Mouse (Mus musculus) heart, postnatal 25 days (tissue): ENCODE measurements at regions not wholly inside any gene's neighbourhood (a gene's known extent, or its start where the extent isn't known, plus 50 kb on each side); places are given as distances from the start of the nearest gene placed in this dataset.

ENCODE experiments used
- DNase-seq: peaks from one replicate; pipeline ENCODE4 v3.0.0; 2022; ENCODE audit warnings: low spot score
- intact Hi-C: fragments of 180-260 bp; cut with DNase I; formaldehyde crosslinking; loops from one replicate; pipeline ENCODE4 v1.15.1; 2025

DNA sequence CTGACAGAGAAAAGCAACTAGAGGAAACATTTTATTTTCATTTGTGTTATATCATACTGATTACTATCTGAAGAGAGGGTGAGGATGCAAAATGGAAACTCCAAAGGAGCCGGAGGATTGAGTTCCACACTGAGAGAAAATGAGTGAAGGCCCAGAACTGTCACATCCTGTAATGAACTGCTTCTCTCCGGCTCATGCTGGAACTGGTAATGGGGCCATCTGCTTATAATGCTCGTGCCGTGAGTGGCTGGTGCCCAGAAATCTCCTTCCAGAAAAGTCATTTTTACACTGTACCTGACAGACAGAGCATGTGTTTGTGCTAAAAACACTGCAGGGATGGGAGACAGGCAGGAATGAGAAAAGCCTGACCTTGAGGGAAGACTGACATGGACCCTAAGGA, 483.5 kb upstream of the Pkdcc start:
- intact Hi-C loops = no loop called here
- DNase-seq = no peak

DNA sequence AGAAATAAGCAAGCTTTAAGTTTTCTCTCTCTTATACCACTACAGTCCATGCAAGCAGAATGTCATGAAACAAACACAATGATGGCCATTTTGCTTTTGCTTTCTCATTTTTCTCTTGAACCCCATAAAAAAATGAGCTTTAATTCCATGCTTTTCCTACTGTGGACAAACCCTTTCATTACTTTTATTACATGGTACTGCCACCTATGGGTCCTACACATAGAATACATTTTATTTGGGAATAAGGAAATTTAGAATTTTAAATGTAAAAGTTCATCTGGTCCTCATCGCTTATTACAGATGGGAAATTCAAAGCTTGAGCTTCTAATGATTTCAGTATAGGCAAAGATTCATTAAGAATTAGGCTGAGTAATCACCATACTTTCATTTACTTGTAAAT, 472.6 kb upstream of the Pkdcc start:
- DNase-seq = no peak
- intact Hi-C loops = loop anchor here (10.0 kb wide), 1 partner anchor 1548 kb away; no protein-coding TSS in a partner anchor

DNA sequence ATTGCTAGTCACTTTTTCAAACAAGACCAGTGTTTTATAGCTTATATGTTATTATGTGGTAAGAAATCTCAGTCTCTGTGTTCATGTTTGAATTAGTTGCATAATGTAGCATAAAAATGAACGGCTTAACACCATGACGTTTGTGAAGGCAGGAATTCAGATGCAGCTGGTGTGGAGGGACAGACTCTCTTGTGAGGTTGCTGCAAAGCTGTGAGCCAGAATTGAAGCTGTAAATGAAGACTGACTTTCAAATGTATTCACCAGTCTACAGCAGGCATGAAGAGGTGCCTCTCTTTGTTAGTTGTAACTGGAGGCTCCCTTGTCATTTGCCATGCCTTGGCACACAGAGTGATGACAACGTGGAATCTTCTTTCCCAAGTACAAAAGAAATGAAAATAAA, 457.7 kb upstream of the Pkdcc start:
- intact Hi-C loops = no loop called here
- DNase-seq = no peak

DNA sequence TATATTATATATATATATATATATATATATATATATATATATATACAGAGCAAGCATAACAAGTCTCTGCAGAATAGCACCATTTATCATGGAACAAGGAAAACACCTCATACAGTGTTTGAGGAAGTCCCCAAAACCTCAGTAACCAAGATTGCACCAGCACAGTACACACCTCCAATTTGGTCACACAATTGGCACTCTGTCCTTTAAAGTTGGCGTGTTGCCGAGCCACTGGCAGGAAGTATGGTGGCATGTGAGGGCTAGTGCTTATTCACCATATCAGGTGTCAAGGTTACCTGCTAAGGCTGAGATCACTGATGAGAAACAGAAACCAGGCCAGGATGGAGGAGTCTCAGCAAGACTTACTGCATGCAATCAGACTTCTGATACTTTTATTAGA, 436.0 kb upstream of the Pkdcc start:
- intact Hi-C loops = no loop called here
- no peak for DNase-seq

DNA sequence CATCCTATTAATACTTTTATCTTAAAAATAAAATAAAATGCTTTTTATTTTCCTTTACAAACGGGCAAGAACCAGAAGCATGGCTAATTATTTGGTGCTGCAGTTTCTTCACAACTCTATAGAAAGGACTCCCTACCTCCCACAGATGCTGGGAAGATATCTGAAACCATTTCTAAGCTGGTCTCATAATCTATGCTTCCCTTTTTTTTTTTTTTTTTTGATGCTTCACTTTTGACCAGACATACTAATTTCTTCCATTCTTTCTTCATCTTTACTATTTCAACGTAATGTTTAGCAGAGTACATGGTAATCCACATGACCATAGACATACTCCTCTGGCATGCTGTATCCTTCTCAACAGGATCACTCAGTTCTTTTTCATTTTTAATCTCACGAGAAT, 393.0 kb upstream of the Pkdcc start:
- no peak for DNase-seq
- intact Hi-C loops = no loop called here

DNA sequence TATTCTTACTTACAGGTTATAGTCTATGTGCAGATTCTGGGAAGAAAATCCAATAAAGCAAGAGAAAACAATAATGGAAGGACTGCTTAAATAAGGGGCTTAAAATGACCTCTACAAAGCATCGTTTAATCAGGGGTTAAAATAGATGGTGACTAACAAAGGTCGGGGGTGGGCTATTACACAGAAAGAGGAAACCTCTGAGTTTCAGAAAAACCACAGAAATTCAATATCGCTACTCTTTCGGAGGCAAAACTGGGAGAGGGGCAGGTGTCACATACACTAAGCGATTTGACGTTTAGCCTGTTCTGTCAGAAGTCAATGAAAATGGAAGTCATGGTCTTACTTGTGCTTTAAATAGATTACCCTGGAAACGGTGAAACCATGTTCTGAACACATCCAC, 391.0 kb upstream of the Pkdcc start:
- no peak for DNase-seq
- intact Hi-C loops = no loop called here

DNA sequence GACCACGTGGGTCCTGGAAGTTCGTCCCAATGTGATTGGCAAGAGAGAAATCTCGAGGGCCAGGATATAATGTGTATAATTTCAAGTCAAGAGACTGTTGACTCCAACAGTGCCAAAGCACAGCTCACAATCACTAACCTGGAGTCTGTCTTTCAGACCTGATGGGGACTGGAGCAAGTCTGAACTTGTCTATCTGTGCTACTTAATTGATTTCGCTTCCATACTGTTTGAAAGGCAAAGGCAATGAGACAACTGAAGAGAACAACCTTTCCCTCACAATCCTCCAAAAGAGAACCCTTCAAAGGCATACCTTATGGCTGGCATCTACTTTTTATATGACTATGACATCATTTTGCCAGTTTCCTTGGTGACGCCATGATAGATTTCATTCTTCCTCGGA, 390.5 kb upstream of the Pkdcc start:
- no peak for DNase-seq
- intact Hi-C loops = no loop called here

DNA sequence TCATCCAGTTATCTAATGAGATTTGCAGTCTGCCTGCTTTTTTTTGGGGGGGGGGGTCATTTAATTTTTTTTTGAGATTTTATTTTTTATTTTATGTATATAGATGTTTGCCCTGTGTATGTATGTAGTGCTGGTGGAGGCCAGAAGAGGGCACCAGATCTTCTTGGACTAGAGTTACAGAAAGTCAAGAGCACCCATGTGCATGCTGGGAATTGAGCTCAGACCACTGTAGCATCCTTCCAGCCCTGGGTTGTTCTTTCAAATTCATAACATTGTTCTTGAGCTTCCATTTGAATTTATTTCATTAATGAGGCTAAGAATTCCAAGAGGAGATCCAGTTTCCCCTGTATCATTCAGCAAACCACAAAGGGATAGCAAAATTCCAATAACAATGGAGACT, 387.9 kb upstream of the Pkdcc start:
- intact Hi-C loops = no loop called here
- DNase-seq = no peak

DNA sequence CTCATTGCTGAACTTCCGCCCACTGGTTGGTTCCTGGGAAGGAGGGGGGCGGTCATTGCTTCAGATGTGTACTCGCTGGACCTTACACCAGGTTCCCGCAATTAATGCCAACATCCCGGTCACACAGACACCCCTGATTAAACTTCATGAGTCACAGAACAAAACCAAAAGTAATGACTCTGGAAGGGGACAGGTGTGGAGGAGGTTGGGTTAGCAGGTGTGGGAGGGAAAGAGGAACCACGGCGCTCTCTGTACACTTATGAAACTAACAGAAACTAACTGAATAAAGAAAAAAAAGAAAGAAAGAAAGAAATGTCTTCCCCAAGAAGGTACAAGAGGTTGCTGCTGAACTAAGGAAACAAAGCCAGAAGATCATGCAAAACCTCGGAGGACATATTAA, 387.3 kb upstream of the Pkdcc start:
- no peak for DNase-seq

DNA sequence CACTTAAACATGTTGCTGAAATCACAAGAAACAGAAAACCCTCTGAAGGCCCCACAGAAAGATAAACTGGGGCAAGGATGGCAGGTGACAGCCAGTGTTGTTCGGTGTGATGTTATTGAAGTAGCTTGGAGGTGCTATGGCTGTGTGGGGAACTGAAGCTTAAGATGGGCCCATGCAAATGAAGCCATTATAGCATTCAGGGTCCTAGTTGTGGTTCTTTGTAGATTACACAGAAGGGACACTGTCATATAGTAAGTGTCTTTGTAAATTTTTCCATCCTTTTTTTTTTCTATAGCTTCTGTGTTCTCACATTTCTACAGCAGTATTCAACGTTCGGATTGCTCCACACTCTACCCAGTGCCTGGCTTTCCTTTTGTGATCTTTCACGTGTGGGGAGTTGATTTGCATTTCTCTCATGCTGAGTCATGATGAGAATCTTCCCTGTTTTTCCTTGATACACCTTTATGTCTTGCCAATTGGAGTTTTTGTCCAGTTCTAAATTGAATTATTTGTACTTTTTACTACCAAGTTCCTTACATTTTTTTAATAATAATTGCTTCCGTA, 386.6 kb upstream of the Pkdcc start:
- intact Hi-C loops = no loop called here
- no peak for DNase-seq

More for the DNA sequence above, 387.3 kb upstream of the Pkdcc start:
- intact Hi-C loops = no loop called here

DNA sequence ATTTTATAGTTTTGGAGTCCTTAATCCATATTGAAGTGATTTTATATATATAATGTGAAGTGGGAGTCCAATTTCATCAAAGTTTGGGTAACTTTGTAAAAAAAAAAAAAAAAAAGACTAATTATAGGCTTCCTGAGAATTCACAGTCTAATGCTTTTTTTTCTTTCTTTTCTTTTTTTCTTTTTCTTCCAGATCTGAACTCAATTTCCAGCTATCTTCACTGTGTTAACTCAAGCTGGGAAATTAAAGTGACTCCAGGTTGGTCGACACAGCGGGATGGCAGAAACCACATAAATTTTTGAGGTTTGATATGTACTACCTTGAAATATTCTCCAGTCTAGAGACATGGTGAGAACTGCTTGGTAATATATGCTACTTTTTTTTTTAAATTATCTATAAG, 385.7 kb upstream of the Pkdcc start:
- intact Hi-C loops = no loop called here
- no peak for DNase-seq

DNA sequence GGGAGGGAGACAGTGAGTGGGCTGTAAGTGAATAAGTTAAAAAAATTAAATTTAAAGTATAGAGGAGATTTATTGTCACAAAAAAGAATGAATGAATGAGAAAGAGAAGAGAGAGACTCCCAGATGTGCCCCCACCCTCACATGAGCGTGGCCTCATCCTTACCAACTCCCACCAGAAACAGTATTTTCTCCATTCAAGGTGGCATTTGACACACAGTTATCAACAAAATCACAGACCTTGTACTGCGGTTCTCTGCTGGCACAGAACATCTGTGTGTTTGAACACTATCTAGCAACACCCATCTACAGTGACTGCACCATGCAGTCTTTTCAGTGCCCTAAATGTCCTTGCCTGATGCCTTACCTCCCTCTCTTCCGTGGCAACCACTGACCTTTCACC, 380.9 kb upstream of the Pkdcc start:
- no peak for DNase-seq
- intact Hi-C loops = no loop called here

DNA sequence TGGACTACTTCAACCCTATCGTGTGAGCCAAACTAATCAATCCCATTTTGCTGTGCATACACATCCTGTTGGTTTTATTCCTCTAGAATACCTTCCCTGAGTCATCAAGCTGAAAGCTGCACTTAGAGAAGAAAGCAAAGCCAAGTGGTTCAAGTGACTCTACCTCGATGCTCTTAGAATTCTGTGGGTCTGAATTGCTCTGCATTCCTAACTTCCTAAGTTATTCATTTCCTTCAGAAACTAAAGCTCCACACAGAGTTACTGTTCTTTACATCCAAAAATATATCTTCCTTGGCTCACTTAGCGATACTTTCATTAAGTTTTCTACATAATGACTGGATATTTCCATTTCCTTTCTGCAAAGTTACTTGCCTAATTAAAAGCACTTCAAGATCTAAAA, 379.0 kb upstream of the Pkdcc start:
- no peak for DNase-seq

DNA sequence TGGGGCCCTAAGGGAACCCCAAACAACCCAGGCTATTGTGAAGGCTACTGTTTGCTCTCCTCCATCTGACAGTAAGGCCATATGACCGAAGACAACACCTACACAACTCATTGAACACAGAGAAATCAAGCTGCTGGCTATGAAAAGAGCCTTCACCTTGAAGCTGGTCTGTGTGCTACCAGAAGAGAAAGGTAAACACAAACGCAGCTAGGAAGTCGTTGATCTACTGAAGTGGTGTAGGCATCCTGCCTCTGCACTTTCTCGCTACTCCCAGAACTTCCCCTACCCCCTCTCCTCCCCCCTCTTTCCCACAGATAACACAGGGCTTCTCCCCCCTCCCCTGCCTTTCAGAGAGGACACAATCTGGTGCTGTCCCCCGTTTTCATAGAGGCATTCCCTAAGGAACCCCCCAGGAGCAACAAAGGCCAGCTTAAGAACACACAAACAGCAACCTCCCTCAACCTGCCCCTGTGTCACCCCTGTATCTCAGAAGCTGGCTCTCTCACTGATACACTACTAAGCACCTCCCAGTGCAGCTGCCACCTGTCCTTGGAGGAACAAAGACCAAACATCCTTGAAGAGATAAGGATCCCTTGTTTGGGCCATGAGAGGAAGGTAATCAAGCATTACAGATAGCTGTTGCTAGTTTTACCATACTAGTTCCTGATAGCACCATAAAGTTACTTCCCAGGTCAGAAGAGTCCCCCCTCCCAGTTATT, 368.2 kb upstream of the Pkdcc start:
- intact Hi-C loops = no loop called here

More for the DNA sequence above, 379.0 kb upstream of the Pkdcc start:
- intact Hi-C loops = no loop called here

DNA sequence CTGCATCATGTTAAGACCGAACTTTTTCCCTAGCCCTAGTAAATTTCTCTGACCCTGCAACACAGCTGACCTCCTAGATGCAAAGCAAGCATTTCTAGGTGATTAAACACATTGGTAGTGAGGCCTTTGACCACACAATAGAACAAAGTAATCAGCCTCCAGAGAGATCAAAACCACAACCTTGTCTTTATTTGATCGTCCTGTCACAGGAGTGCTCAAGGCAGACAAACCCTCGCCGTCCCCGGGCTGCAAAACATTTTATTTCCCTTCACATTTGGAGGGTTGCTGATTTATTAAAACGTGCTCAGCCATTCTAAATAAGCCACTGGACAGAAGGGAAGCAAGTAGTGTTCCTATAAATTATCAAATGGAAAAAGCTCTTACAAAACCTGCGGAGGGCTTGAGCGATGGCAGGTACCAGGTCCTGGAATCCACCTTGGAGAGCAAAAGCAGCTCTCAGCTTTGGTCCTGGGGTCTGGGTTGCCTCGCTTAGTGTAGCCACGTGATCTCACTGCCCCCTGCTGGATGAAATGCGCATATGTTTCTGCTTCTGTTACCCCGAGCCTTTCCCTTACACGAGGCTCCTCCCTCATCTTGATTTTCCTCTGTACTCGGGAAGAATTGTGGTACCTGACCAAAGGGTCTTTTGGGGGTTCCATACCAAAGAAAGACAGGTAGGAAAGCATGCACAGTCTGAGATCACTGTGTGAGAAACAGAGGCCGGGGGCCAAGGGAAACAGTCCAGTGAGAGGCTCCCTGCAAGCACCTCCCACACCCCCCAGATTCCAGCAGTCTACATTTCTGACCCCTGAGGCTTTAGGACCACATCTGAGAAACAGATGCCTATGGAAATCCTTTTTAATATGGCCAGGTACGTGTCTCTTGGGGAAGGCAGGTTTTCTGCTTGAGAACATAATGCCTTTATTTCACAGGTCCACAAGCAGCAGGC, 357.6 kb upstream of the Pkdcc start:
- intact Hi-C loops = loop anchor here (2.0 kb wide), 1 partner anchor 1665 kb away; no protein-coding TSS in a partner anchor
- peak; percentile 4 for DNase-seq

More for the DNA sequence above, 368.2 kb upstream of the Pkdcc start:
- DNase-seq = no peak

DNA sequence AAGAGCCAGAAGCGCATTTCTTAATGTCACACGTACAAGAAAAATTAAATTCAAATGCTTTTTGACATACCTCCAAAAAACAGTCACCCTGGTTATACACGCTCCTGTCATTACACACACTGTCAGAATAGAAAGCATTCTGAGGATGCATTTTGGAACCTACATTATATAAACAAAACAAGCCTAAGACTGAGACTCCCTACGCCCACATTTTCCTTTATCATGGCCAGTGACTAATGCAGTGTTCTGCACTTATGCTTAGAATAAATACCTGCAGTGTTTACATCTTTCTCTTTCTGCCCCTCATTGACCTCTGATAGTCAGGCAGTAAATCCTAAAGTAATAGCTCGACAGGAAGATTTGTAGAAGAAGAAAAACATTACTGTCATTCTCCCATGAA, 354.7 kb upstream of the Pkdcc start:
- intact Hi-C loops = no loop called here
- no peak for DNase-seq

DNA sequence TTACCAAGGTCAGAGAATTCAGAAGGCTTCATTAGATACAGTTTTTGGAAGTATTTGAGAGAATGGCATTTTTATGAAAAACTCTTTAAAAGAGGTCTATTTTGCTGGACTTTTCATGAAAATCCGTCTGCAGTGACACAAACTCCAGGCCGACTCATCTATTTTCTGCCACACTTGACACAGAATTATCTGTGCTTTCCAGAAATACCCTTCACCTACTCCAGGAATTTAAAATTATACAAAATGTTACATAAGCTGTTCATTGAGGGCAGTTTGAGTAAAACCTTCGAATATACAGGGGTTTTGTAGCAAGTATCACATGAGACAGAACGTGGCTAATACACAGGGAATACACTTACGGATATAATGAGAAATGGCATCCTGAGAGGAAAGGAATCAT, 354.1 kb upstream of the Pkdcc start:
- intact Hi-C loops = no loop called here
- DNase-seq = no peak

DNA sequence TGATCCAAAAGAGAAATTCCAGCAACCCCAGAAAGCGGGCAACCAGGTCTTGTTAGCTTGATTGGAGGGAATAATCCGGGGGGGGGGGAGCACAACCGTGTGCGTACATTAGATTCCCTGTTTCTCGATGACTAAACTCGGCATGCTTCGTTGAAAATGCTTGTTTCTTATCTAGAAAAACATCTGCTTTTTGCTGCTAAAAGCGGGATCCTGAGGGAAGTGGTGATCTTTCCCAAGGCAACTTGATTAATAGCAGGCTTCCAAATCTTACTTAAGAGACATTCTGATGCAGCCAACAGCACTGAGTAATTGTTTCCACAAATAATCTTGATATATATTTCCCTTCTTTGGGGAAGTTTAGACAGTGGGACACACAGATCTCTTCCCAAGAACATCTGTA, 338.0 kb upstream of the Pkdcc start:
- no peak for DNase-seq
- intact Hi-C loops = no loop called here

DNA sequence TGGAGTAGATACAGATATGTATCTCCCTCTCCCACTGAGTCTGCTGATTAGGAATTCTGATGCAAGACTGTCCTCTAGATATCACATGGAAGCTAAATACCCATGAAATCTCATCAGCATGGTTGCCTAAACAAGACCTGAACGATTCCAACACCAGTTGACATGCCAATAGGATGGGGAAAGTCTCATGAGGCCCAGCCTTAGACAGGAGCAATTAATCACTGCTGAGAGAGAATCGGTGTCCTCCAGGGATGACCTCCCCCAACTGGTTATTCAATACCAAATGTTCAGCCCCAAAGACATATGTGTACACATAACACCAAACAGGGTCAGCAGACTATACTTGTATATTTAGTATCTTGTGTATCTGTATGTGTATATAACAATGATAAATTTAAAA, 314.5 kb upstream of the Pkdcc start:
- DNase-seq = no peak
- intact Hi-C loops = no loop called here

DNA sequence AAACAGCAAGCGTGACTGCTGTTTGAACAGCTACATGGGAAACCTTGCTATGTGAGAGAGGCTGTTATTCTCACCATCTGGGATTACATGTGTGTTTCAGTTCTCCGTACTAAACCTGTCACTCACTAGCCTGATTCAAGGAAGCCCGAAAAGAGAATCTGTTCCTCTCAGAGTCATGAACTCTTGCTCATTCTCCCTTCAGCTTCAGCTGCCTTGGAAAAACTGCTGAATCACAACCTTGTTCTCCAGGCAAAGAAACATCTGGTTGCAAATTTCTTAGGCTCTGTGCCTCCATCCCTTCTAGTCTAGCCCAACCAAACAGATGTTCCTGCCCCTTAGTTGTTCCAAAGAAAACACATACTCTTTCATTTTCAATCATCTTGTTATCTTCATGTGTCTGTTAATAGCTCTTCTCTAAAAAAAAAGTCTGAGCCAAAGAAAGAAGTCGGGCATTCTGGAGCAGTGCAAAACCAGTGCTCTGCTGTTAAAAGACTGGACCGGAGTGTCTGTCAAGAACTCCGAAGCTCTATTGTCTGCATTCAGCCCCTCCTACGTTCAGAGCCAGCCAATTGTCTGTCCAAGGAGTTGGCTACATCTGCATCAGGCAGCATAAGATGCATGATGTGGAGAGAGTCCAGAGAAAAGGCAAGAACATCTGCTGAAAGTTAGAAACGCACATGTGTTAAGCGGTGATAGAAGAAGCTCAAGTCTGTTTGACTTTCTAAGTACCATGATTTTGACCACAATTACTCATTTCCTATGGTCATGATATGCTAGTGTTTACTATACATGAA, 313.8 kb upstream of the Pkdcc start:
- no peak for DNase-seq
- intact Hi-C loops = no loop called here
